Mouse (Mus musculus) retina, postnatal 7 days (tissue): ENCODE data around the gene Notch2.

Experiments
- DNase-seq: peaks from one replicate; pipeline ENCODE4 v3.0.0-alpha.2; 2012; ENCODE audit warnings: low read depth, low spot score

Gene Notch2

DNA sequence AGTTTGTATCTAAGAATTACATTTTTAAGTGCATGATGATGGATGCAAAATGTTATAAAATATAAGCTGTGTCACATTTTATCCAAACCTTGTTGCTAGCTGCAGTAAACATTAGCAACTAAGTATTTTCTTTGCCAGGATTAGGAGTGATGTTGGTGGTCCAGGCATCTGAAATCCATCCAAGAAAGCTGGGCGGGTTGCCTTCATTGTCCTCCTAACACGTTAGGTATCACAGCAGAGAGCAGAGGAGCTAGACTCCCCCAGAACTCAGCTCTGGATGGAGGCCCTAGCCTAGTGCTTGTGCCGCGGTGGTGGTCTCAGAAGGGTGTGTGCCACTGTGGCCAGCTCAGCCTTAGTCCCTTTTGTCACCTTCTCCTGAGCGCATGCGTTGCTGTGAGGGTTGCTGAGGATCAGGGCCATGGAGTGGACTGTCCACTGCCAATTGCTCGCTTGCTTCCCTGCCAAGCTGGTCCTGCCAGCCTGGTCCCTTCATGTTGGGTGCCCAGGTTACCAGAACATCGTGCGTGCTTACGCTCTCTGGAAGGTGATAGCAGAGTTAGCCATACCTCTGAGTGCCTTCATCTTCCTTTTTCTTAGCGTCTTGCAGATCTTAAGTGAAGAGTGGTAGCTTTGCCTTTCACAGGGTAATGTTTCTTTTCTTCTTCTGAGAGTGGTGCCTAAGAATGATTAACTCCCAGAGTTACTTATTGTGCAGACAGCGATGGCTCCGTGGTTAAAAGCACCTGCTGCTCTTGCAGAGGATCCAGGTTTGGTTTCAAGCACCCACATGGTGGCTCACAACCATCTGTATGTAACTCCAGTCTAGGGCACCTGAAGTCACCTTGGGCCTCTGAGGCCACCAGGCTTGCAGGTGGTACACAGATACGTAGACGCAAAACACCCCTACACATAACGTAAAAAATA lies 39.4 kb downstream of the Notch2 start:
- DNase-seq, result no peak

DNA sequence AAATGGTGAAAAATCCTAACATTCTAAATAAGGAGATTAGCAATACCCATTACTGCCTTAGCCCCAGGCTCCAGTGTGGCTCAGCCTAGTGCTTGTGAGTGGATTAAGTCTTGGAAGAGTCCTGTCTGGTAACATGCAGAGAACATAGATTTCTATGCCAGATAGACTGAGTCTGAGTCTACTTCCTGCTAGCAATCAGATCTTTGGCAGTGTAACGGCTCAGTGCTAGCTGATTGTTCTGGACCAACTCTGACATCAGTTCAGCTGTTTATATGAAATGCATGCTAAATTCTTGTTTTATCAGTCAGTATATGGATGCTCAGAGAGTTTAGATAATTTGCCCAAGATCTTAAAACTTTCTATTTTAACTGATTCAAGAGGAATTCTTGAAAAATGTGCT lies 40.5 kb downstream of the Notch2 start:
- DNase-seq, result no peak

DNA sequence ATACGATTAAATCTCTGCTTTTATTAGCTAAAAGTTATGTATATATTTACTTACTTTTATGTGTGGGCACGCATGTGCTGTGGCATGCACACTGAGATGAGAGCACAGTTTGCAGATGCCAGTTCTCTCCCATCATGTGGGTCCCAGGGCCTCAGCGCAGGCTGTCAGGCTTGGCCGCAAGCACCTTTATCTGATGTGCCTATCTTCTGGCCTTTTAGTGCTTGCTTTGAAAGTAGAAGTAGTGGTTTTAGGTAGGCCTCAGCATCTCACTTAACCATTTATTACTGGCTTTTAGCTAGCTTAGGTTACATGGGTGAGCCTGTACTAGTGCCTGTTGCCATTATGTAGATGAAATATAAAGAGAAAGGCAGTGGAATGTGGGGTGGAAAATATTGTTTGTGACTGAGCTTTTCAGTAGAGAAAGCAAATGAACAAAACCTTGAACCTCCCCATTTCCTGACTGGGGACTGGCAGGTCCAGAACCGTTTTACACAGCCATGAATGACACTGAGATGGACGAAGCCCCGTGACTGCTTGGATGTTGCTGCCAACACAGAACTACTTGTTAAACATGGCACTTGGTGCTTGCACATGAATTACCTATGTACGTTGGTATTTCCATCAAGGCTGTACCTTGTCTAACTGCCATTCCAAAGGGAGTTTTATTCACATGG lies 41.1 kb downstream of the Notch2 start:
- no peak for DNase-seq

DNA sequence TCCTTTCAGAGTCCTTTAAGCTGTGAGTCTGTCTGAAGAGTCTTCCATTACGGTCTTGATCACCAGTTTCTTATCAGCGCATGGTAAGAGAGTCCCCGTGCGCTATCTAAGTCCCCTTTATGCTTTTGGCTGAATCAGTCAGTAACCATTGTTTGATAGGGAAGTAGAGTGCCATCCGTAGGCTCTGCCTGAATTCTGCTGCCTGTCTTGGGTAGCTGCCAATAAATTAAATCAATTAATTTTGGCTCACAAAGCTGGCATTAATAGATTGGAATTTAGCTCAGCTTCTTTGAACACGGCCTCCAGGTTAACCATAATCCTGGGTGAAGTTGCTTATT lies 41.6 kb downstream of the Notch2 start:
- DNase-seq, result no peak

DNA sequence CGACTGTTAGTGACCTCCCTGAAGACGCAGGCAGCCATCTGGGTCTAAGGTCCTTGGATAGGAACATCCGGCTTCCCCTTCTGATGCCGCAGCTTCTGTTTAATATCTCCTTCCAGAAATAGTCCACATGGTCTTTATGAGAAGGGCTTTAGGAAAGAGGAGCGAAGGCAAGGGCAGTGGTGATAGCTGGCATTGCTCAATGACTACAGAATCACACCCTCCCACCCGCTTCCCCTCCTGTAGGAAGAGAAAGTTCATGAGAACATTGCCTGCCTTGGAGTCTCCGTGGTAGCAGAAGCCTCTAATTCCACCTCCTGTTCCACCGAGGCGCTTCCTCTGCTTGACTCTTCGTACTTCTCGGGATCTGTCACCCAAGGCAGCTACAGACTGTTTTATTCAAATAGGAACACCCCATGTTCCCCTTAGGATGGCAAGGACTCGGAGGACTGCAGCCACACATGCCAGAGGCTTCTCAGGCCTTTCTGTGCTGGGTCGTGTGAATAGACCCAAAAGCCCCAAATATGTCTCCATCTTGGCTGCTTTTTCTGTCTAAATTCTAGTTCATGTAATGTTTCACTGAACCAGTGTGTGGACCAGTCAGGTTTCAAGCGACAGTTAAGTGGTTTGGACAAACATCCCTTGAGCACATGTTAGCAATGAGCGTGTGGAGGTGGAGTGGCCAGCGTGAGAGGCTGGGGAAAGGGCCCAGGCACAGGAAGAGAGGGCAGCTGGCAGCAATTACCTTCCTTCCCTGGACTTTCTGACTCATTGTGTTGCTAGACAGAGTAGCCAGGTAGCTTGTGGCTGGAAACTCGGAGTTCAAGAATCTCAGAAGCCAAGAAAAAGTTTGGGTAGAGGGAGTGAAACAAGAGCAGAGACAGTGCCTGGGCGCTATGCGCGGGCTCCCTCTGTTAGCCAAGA lies 42.7 kb downstream of the Notch2 start:
- DNase-seq, result no peak

DNA sequence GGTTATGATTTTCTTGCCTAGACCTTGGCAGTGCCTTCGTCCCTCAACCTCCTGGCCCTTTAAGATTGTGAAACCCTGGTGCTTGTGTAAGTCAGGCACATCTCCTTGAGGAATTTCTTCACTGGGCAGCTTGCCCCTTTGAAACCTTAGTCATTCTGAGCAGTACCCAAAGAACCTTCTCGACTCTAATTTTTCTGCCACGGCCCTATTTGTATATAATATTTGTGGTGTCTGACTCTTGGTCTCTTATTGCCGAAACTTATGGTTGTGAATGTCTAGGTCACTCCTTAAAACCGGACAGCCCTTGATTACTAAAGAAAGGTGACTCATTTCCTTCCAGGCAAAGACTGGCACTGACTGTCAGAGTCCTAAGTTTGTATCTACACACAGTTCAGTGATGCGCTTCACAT lies 43.6 kb downstream of the Notch2 start:
- DNase-seq, result no peak

DNA sequence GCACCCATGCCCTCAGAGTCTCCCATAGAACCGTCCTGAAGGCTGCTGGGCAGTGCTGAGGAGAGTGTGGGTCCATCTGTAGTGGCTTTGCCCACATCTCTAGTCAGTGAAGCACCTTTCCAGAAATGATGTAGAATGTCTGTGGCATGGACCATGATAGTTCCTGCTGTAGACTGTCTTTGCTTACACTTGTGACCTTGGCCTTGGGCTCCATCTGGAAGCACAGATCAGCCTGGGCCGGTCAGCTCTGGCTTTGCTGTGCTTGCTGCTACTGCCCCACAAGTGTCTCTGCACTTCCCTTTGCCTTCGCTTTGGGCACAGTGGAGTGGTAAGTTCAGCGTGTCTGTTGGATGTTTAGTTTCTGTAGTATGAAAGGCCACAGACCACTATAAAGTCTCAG lies 45.7 kb downstream of the Notch2 start:
- no peak for DNase-seq

DNA sequence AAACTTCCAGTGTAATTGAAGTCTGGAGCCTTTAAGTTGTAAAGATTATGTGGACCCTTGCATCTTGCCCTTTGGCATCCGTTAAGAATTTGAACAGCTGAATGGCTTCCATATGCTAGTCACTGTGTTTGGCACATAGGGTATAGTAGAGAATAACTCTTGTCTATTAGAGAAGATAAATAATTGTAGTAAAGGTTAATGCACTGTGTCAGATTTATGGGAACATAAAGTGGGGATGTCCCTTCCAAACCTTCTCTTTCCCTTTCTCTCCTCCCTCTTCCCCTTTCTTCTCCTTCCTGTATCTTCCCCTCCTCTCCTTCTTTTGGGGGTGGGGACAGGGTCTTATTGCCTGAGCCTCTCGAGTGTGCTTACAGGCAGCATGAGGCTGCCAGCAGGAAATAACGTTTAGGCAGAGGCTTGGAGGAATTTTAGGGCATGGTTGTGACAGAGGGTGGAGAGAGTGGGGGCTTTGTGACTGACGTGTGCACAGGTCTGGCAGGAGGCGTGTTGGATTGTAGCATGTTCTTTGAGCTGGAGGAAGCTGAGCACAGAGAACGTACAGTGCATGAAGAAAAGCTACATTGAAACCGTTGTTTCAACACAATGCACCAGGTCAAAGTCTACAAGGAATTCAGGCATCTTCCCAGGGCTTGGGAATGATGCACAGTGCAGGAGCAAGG lies 47.8 kb downstream of the Notch2 start:
- DNase-seq, result no peak

DNA sequence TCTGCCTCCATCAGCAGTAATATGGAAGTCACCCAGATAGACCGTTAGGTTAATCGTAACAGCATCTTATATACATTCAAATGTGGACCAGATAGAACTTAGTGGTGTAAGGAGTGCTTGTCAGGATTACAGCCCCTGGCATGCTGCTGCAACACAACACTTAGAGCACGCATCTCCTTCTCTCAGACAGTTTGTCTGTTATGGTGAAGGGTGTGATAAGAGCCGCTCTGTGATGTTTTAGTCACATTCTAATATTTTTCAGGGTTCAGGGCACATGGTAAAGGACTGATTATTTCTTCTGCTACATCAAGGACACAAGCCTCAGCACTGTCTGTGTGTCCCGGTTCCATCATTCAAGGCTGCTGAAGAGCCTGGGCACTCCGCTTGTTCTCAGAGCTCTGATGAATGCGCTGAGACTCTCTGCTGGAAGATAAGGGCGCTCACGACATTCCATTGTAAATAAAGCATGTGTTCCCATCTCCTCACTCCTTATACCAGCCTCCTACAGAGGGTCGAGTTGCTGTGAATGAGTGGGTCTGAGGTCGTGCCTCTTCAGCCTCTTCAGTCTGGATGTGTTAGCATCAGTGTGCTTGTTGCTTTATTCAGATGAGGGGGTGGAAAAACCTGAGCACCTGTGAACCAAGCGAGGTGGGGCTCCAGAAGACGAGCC lies 48.5 kb downstream of the Notch2 start:
- no peak for DNase-seq

DNA sequence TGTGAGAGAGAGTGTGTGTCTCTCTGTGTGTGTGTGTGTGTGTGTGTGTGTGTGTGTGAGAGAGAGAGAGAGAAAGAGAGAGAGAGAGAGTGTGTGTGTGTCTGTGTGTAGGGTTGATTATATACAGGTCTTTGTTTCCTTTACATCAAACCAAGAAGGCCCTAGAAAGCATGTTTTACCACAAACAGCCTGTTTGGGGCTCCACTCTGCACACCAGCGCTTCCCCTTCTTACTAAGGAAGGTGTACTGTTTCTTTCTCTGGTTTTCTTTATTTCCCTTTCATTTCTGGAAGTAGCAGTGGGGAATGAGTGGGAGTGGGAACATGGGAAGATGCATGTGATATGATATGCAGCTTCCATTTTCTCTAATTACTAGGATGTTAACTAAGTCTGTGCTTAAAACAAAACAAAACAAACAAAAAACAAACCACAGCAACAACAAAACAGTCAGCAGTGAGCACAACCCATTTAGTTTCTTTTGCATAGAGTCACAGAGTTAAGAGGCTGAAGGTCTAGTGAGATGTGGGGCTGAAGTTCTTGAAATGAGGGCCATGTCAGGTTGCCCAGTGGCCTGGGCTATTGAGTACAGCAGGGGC lies 49.4 kb downstream of the Notch2 start:
- DNase-seq, result no peak

DNA sequence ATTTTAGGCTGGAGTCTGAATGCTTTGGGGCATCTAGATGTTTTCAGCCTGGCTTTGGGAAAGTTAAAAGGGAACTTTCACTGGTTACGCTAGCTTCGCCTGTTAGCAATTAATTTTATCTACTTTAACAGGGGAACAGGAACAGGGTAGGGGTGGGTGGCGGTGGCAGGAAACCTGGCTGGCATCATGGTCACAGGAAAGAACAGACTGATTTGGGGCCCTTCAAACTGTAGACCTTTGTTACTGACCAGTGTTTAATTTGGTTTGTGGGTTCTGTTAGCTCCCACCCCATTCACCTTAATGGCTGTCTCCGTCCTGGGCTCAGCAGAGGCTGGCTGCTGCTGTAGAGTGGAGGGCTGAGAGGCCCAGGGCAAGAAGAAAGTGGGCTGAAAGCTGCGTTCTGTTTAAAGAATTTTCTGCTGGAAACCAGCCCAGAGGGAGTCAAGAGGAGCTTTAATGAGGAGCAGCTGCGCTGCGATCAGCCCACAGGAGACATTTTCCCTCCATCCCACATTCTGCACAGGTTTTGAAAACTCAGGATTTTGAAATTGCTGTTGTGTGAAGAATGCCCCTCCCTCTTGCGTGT lies 50.0 kb downstream of the Notch2 start:
- DNase-seq, result peak; percentile 21

DNA sequence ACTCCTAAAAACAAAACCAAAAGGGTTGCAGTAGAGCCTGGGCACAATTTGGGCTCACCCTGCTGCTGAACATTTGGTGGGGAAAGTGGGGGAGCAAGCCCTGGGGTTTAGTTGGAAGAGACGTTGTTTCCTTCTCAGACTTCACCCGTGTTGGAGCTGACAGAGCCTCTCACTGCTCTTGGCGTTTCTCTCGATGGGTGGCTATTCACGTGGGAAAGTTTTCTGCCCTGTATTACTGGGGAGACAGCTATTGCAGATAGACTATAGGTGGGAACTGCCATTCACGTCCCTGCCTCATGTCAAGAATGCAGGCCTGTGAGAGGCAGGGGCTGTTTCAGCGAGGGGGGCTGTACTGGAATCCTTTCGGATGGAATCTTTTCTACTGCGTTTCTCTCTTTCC lies 50.5 kb downstream of the Notch2 start:
- no peak for DNase-seq

DNA sequence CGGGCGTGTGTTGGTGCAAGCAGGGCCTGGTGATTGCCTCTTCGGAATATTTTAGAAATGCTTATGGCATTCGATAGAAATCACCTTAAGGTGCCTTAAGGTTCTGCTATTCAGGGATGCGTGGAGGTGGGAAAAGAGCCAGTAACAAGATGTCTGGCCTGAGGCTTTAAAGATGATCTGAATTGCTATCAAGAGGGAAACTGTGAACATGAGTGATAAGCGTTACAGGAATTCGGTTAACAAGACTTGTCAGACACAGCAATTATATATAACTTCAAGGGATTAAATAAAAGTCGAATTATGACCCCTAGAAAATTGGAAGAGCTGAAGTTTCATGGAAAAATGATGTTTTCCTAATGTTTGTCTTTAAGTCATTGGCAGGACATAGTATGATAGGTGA lies 51.7 kb downstream of the Notch2 start:
- no peak for DNase-seq

DNA sequence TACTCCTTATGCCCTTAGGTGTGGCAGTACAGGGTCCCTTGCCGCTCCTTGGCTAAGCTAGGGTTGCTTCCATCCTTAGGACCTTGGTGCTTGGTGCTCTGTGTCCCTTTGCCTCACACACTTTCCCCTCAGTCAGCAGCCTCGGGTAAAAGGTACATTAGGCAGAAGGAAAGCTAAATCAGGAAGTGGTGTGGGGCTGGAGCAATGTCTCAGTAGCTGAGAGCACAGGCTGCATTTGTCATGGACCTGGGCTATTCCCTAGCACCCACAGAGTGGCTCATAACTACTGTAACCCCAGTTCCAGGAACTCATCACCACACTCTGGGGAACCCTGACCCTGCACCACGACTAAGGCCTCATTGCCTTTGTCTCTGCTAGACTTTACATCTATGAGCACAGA lies 53.1 kb downstream of the Notch2 start:
- DNase-seq, result no peak

DNA sequence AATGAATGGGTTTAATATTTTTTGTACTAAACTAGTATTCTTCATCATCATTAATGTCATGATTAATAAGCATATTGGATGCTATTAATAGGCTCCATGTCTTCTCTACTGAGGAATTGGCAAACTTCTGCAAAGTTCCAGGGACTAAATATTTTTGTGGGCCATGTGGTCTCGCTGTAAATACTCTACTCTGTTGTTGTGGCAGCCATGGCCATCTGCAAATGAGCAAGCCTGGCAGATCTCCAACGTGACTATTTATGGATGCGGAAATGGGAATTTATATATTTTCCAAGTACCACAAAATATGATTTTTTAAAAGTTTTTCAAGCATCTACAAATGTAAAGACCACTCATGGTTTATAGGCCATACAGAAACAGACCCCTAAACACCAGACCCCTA lies 54.1 kb downstream of the Notch2 start:
- DNase-seq, result no peak

DNA sequence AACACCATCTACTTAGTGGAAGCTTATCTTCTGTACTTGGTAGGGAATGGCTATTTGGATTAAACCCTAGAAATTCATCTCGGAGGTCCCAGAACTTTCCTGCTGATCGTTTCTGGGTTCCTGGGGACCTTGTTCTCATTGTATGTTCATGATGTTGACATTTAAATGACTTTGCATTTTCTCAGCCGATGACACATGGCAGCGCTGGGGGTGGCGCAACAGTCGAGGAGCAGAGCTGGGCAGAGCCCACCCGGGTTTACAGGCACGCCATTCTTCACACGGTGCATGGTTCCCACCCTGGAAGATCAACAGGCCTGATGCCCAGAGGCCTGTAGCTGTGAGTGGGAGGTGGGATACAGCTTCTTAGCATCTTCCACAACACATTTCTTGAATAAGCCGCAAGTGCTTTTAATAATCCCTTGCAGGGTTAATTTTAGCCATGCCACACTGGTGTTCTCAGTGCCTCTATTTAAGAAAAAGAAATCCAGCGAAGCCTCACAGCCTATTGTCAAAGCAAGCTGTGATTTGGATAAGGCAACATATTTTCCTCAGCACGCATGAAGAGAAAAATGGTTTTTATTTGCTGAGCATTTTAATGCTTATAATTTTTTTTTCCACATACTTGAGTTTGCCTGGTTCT lies 54.6 kb downstream of the Notch2 start:
- DNase-seq, result no peak

DNA sequence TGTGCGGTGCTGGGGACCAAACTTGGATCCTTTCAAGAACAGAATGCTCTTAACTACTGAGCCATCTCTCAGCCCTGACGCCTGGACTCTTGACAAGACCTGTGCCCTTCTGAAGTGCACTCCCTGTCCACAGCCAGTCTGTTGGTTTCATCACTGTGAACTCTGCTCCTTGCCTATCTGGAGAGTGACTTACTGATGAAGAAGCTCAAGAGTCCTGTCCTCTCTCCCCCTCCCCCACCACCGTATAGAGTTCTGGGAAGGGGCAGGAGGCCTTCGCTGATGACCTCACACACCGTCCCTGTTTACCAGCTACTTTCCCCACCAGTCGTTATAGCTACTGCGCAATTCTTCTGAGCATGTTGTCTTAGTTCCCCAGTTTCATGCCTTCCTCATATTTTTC lies 55.8 kb downstream of the Notch2 start:
- no peak for DNase-seq

DNA sequence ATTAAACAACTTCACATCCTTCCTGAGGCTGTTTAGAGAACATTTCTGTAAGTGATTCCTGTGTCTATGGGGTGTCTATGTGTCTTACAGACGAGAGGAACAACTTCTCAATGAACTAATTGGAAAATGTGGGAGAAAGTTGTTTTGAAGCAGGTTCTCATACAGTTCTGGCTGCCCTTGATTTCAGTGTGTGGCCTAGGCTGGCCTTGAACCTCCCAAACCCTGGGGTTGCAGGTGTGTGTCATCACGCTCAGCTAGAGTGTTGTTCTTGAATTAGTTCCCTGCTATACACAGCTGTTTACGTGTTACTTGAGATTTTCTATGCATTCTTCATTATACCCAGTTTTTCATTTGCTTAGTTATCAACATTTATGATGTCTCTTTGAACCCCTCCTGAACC lies 56.5 kb downstream of the Notch2 start:
- no peak for DNase-seq

DNA sequence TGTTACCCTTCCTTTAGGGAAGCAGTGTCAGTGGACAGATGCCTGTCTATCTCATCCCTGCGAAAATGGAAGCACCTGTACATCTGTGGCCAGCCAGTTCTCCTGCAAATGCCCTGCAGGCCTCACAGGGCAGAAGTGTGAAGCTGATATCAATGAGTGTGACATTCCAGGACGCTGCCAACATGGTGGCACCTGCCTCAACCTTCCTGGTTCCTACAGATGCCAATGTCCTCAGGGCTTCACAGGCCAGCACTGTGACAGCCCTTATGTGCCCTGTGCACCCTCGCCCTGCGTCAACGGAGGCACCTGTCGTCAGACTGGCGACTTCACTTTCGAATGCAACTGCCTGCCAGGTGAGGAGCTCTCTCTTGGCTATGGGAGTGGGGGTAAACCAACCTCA lies 59.2 kb downstream of the Notch2 start:
- DNase-seq, result no peak

DNA sequence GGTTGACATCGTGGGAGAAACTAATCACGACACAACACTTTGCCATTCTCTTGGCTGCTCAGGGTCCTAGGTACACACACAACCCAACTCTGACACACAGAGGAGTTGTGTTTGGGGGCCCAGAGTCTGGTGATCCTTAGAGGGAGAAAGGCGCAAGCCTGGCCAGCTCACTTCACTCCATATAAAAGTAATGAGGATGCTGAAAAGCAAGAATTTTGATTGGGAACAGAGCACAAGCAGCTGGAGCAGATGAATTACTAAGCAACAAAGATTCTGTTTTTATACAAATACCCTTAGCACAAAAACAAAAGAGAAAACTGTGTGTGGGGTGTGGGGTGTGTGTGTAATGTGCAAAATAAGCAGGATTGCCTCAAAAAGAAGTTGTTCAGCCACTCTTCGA lies 60.2 kb downstream of the Notch2 start:
- DNase-seq, result no peak
